Mouse (Mus musculus) myocyte (in vitro differentiated cells): ENCODE results near the gene Wsb1. TPM values are rescaled to one million over a fixed set of nuclear protein-coding genes. Genes with fewer than 3 reads are reported as not detected.

Experiments used
- polyA plus RNA-seq: library from polyadenylated mRNA; unstranded; fragments of >200 nt; fragmentation: generic; extraction: Trizol; gene quantifications from one replicate; pipeline ENCODE4 v1.2.1, GENCODE M21; 2012; ENCODE audit warnings: missing spikeins

Gene Wsb1
- polyA plus RNA-seq, 1 experiment = 35.1 TPM

Other genes with a start within 250 kb of the Wsb1 start
- 20.6 TPM for gene Ksr1, start 108.3 kb downstream of the Wsb1 start, polyA plus RNA-seq
- not detected for gene Gm9964, start 42.2 kb upstream of the Wsb1 start, polyA plus RNA-seq
- 8.2 TPM for gene Nf1, start 85.0 kb upstream of the Wsb1 start, polyA plus RNA-seq
- gene Omg, start 249.4 kb upstream of the Wsb1 start, polyA plus RNA-seq = 0.05 TPM